Mouse (Mus musculus) CH12.LX (cell line): Measurements from ENCODE around the gene Cand1.

ENCODE experiments used
- BHLHE40 ChIP-seq: IDR thresholded peaks from 2 replicates; pipeline ENCODE4 v1.6.1; 2011; ENCODE audit warnings: mild to moderate bottlenecking, low read depth, low read length, improper control_type of control experiment
- CTCF ChIP-seq, 2 experiments: IDR thresholded peaks in 1 of 2; conservative IDR thresholded peaks in 1 of 2; 2 replicates each; pipeline ENCODE4 v1.5.1; 2011 to 2012; ENCODE audit warnings: low read depth in 2 of 2, low read length in 2 of 2, improper control_type of control experiment in 1 of 2, inconsistent platforms in 1 of 2, mild to moderate bottlenecking in 1 of 2, moderate library complexity in 1 of 2
- E2F4 ChIP-seq: IDR thresholded peaks from 2 replicates; pipeline ENCODE4 v1.6.1; 2011; ENCODE audit warnings: low read depth, low read length, improper control_type of control experiment; ENCODE audit not compliant: insufficient replicate concordance
- ELF1 ChIP-seq: IDR thresholded peaks from 2 replicates; pipeline ENCODE4 v1.6.1; 2014; ENCODE audit warnings: low read depth, mild to moderate bottlenecking, inconsistent platforms, low read length, improper control_type of control experiment
- JUND ChIP-seq: conservative IDR thresholded peaks from 2 replicates; pipeline ENCODE4 v1.6.1; 2011; ENCODE audit warnings: low read depth, low read length, improper control_type of control experiment
- NELFE ChIP-seq: IDR thresholded peaks from 2 replicates; pipeline ENCODE4 v1.6.1; 2011; ENCODE audit warnings: low read depth, low read length, improper control_type of control experiment
- POLR2A ChIP-seq: IDR thresholded peaks from 2 replicates; pipeline ENCODE4 v1.6.1; 2011; ENCODE audit warnings: low read depth, mild to moderate bottlenecking, improper control_type of control experiment, low read length

GRCm38 (mm10) chr10:119192598-119193372, 47.1 kb downstream of the Cand1 start:
- no peak for TF ChIP-seq CTCF (conservative IDR thresholded peaks at IDR 0.05 in 1 of 2, IDR thresholded peaks at IDR 0.05 in 1 of 2; ENCODE audit: low read depth in 2 of 2, low read length in 2 of 2)
- TF ChIP-seq BHLHE40: no peak
- TF ChIP-seq E2F4: no peak
- TF ChIP-seq JUND: no peak
- TF ChIP-seq NELFE: no peak
- no peak for TF ChIP-seq POLR2A
- TF ChIP-seq ELF1: no peak
